Mouse (Mus musculus) urinary bladder, postnatal 4 days (tissue): ENCODE measurements around the gene Parpbp.

ENCODE experiments used
- DNase-seq, 2 experiments: peaks; one replicate each; pipeline ENCODE4 v3.0.0; 2021 to 2022; ENCODE audit warnings: low spot score in 2 of 2

The Parpbp gene

GRCm38 (mm10) chr10:88146707-88147477 lies at the start of gene Parpbp, which contains the start of gene Nup37:
TSS of gene Parpbp (minus strand) at chr10:88146941.
TSS of gene Nup37 (plus strand) at chr10:88146992.
- peak; percentile 82 to 89 for DNase-seq

- DNase-seq: no peak
These were observed 20.8 kb upstream of the Parpbp start for GRCm38 (mm10) chr10:88167438-88168077.

GRCm38 (mm10) chr10:88166158-88166557 lies 19.4 kb upstream of the Parpbp start:
- no peak for DNase-seq

- DNase-seq: no peak
These were observed 15.9 kb upstream of the Parpbp start for GRCm38 (mm10) chr10:88162676-88163075.

- DNase-seq: no peak
These were observed 15.4 kb upstream of the Parpbp start for GRCm38 (mm10) chr10:88162096-88162495.

- DNase-seq: no peak
These were observed 4.9 kb upstream of the Parpbp start for GRCm38 (mm10) chr10:88151658-88152057.

GRCm38 (mm10) chr10:88150381-88150780 lies 3.6 kb upstream of the Parpbp start:
- DNase-seq: no peak

GRCm38 (mm10) chr10:88146187-88146586 lies 554 bp downstream of the Parpbp start:
- DNase-seq: no peak

- DNase-seq: no peak
These were observed 11.1 kb downstream of the Parpbp start for GRCm38 (mm10) chr10:88135630-88136029.

- DNase-seq: no peak
These were observed 27.0 kb downstream of the Parpbp start for GRCm38 (mm10) chr10:88119721-88120120.

- DNase-seq: no peak
These were observed 33.5 kb downstream of the Parpbp start for GRCm38 (mm10) chr10:88113290-88113689.

- no peak for DNase-seq
These were observed 40.6 kb downstream of the Parpbp start for GRCm38 (mm10) chr10:88106169-88106568.

- DNase-seq: no peak
These were observed 56.0 kb downstream of the Parpbp start, which contains the start of gene Pmch for GRCm38 (mm10) chr10:88090772-88091171. TSS of gene Pmch (plus strand) at chr10:88091072.

- DNase-seq: no peak
These were observed 79.4 kb downstream of the Parpbp start for GRCm38 (mm10) chr10:88067377-88067776.

GRCm38 (mm10) chr10:88064872-88065271 lies 81.9 kb downstream of the Parpbp start:
- DNase-seq: no peak

- DNase-seq: no peak
These were observed 83.3 kb downstream of the Parpbp start for GRCm38 (mm10) chr10:88063436-88063835.

GRCm38 (mm10) chr10:88056950-88057649 lies 89.6 kb downstream of the Parpbp start:
- DNase-seq: no peak

- DNase-seq: no peak
These were observed 92.3 kb downstream of the Parpbp start for GRCm38 (mm10) chr10:88054233-88054985.

GRCm38 (mm10) chr10:88046098-88046771 lies 100.5 kb downstream of the Parpbp start:
- no peak for DNase-seq

GRCm38 (mm10) chr10:88044297-88044696 lies 102.4 kb downstream of the Parpbp start:
- no peak for DNase-seq
